Mouse (Mus musculus) MEL-GATA-1-ER (cell line): Measurements from ENCODE around the gene Cabp4.
A peak's percentile ranks its signal among the peaks of the same experiment; 100 is the strongest.

ENCODE experiments used
- DNase-seq: peaks from one replicate; pipeline ENCODE4 v3.0.0-alpha.2; 2012; ENCODE audit warnings: low read depth; ENCODE audit errors: extremely low read depth

Gene Cabp4

DNA sequence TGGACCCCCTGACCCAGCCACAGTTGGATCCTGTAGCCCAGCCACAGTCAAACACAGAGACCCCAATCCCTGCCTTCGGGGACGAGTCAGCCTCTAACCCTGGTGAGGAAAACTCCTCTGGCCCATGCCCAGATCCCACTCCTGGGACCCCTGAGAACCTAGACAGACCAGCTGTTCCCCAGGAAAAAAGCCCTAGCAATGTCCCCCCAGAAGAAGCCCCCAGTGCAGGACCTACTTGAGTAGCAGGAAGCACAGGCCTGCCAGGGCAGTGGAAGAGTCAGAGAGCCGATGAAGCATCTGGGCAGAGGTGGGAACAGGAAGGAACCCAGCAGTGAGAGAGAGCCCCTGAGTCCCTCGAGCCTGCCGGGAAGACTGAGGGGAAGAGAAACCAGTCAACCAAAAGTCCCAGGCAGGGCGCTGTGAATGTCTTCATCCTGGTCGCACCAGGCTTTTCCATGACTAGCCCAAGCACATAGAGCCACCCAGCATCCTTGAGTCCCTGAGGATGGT, at the start of gene Cabp4:
Cabp4 (minus strand) TSS at position 275 of the 510 bp plus-strand sequence.
- no peak for DNase-seq

DNA sequence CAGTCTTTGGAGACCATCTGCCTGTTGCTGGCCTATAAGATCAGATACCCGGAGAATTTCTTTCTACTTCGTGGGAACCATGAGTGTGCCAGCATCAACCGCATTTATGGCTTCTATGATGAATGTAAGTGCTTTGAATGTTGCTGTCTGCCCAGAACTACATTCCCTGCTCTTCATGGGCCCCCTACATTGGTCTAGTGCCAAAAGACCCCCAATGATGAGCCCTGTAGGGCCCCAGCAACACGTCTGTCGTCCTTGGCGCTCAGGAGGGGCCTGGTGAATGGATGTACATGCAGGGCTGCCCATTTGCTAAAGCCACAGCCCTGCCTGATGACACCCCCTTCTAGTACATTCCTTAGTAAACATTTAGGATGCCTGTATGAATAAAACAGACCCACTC, 49.3 kb upstream of the Cabp4 start:
- no peak for DNase-seq

DNA sequence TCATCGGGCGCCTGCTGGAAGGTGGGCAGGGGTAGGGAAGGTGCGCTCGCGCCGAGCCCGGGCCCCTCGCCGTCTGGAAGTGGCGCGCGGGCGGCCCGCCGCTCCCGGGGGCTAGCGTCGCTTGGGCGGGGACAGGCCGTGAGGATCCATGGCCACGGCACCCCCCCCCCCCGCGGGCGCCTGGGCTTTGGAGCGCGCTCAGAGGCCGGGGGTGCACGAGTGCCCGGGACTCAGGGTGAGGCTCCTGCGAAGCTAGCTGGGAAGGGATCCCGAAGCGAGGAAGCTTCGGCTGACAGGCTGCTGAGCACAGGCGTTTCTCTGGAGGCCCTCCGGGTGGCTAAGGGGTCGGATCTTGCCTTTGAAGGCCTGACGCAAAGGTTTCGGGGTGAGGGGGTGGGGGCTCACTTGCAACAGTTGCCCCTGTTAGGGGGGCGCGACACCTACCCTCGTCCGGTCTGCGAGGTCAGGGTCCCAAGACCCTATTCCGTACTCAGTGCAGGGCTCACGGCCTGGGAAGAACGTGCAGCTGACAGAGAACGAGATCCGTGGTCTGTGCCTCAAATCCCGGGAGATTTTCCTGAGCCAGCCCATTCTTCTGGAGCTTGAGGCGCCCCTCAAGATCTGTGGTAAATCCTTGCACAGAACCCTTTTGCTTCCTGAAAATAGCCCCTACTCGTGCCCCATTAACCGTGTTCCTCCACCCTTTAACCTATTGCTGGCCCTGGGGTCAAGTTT, 48.6 kb upstream of the Cabp4 start:
- DNase-seq, result no peak

DNA sequence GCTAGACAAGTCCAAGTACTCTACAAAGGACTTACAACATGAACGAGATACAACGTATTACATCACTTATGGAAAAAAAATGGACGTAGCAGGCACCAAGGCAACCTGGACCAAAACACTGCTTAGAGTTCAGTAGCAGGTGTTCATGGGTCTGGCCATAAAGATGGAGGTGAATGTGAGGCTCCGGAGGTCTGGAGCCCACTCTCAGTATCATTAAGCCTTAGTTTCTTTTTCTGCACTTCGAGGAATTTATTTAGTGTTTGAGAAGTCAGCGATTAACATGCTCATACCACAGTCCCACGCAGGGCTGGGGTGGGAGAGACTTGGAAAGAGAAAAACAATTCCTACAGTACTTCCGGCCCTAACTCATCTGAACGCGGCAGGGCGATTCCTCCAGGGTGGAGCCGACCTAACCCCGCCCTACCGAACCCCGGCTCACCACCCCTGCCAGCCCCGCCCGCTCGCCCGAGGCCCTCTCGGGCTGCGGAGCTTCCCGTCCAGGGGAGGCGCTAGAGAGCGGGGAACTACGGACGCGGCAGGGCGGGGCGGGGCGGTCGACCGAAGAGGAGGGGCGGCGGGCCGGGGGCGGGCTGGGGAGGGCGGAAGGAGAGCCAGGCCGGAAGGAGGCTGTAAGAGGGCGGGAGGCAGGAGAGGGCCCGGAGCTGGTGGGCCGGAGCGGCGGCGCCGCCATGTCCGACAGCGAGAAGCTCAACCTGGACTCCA, 47.9 kb upstream of the Cabp4 start, which contains the start of gene Ppp1ca:
Ppp1ca (plus strand) TSS at position 538 of the 723 bp plus-strand sequence.
- DNase-seq, result peak; percentile 68

DNA sequence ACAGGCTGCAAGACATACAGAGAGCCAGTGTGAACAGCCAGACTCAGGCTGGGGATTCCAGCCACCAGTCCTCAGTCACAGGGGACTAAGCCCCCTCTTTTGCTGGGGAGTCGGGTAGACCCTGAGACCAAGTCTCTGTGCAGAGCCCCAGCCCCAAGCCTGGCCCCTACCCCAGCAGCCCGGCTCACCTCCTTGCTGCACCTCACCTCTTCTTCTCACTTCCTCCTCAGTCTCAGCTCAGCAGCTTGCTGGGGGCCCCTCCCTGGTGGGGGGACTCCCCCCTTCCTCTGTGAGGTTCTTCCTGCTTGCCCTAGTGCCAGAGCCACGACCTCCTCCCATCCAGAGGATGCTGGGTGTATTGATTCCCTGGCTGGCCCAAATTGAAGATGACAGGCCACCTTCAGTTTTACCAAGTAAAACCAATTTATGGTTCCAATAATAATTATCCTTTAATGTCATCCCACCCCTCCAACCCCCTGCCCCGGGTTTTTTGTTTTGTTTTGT, 47.0 kb upstream of the Cabp4 start, which contains the start of gene Tbc1d10c:
Tbc1d10c (minus strand) TSS at position 454 of the 504 bp plus-strand sequence.
- DNase-seq, result no peak

DNA sequence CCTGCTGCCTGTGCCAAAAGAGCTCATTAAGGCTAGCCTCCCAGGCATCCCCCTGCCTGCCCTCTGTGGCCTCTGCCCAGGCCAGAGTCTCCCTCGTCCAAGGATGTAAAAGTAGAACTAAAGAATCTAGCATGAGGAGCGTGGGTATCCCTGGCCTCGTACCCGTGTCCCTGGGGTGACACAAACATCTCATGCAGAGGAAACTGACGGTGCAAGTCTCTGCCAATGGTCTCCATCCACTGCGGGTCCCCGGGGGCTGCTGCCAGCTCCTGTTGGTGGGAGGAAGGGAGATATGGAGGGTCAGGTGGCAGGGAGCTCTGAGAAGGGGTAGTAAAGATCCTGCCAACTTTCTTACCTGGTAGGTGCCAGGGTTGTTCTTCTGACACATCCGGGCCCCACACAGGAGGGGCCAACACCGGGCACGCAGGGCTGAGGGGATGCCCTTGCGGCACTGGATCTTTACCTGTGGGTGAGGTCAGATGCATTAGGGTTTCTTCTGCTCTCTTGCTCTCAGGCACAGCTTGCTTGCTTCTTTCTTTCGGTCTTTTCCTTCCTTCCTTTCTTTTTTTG, 45.3 kb upstream of the Cabp4 start:
- DNase-seq, result no peak

DNA sequence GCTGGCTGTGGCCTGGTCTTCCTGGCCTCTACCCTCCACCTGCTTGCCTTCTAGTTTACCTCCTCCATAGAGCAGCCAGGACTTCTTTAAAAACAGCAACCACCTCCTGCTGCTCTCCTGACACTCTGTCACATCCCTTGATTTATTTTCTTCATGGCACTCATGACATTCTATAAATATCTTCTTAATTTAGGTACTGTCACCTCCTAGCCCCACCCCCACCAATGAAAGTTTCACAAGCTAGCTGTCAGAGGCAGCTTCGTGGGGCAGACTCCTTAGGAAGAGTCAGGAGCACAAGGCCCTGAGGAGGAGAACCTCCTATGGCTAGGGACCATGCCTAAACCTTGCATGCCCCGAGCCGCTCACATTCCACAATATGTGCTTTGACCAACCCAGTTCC, 43.5 kb upstream of the Cabp4 start:
- DNase-seq, result no peak

DNA sequence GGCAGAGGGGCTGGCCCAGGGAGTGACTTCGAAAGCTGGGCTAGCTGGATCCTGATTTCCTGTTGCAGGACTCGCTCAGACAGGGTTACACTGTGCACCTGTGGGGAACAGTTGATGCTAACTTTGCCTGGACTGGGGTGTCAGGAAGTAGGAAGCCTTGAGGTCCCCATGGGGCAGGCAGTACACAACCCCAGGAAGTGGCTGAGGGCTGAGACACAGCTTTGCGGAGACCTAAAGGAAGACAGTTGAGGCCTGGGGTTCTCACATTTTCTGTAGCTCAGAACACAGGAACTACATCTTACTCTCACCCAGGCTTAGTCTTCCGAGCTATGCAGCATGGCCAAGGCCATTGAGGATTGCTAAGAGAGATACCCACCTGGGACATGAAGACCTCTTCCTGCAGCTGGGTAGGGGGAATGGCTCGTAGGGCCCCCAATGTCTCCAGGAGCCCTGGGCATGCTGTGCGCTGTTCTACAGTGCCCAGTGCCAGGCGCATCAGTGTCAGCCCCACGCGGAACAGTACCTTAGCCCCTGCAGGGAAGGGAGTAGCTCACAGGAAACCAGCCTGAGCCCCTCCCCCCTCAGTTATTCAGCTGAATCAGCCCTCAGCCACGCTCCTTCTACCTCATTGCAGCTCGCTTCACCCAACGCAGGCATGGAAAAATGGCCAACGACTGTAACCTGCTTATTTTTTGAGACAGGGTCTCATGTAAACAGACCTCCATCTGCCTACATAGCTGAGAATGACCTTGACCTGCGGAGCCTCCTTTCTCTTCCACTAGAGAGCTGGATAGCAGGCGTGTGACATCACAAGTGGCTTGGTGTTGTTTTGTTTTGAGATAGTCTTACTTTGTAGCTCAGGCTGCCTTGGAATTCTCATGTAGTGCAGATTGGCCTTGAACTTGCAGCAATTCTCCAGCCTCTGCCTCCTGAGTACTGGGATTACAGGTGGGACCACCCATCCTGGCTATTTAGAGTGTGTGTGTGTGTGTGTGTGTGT, 41.4 kb upstream of the Cabp4 start:
- DNase-seq, result no peak

DNA sequence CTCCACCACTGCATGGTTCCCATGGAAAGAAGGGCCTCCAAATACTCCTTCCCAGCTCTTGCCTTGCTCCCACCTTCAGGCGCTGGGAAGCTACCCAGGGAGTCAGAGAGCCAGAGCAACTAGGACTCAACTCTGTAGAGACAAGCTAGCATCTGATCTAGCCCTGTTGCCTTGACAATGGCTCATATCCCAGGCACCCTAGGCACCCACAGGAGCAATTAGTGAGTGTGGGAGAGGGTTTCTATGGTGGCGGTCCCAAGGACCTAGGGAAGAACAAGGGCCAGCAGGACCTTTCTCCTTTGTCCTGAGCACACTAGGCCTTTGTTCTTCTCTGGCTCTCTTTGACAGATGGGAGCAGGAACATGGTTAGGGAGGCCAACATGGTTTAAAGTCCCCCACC, 39.9 kb upstream of the Cabp4 start:
- no peak for DNase-seq

DNA sequence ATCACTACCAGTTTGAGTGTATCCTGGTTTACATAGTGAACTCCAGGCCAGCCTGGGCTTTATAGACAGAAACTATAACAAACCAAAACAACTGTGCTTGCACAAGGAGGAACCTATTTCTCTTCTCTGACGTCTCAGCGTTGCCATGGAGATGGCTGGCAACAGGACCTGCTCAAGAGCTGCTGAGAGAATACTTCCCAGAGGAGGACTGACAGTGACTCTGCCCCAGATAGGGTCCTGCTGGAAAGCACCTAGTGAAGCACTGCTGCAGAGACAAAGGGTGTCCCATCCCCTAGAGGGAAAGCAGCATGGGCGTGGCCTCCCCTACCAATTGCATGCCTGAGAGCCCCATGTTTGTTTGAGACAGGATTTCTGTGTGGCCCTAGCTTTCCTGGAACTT, 38.1 kb upstream of the Cabp4 start:
- DNase-seq, result no peak

DNA sequence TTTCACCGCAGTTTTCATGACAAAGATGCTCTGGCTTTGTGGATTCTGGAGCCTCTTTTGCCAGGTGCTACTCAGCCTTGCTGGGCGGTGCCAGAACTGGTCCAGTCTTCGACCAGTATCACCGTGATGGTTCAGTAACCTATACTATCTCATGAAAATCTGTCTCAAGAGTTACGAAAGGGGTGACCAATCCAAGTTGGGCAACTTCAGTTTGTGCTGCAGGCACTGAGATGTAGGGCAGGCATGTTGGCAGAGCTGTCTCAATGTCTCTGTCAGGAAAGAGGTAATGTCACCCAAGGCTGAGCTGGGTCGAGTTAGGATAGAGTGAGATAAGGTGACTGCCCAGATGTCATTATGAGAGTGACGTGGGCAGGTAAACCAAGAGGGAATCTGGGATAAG, 36.6 kb upstream of the Cabp4 start:
- no peak for DNase-seq

DNA sequence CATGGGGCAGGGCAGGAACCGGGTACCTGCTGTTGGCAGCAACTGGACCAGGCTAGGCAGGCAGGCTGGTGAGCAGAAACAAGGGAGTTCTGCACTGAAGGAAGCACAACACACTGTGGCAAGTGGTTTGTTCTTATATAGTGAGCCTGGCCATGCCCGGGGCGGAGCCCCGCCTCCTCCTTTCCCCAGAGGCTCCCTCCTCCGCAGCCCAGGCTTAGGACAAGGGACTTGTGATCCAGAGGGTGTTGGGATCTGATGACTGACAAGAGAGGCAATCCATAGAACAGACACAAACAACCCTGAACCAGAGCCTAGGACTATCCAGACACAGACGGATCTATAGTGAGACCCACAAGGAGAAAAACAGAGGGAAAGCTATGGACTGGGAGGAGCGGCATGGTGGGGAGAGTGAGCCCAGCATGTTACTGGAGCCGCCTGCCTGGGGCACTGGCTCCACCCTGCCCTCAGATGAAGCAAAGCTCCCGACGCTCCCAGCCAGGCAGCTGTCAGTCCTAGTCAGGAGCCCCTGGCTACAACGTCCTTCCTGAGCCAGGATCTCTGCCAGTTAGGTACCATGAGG, 31.6 kb upstream of the Cabp4 start, which contains the start of gene Carns1:
Carns1 (minus strand) TSS at position 112 of the 580 bp plus-strand sequence.
- DNase-seq, result no peak

DNA sequence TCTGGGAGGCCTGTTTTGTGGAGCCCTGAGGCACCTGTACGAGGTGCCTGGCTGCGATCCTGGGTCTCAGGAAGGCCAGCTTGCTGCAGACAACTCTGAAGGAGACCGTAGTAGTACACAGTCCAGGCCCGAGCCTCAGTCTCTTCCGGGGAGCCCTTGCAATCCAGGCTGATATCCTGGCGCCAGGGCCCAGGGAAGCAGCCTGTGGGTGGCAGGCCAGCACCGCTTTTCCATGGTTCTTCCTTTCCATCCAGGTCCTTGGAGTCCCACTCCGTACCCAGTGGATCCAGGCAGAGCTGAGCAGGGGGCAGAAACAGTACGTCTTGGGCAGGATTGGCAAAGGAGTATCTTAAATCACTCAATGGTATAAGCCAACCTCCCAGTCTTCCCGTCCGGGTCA, 29.1 kb upstream of the Cabp4 start:
- DNase-seq, result no peak

DNA sequence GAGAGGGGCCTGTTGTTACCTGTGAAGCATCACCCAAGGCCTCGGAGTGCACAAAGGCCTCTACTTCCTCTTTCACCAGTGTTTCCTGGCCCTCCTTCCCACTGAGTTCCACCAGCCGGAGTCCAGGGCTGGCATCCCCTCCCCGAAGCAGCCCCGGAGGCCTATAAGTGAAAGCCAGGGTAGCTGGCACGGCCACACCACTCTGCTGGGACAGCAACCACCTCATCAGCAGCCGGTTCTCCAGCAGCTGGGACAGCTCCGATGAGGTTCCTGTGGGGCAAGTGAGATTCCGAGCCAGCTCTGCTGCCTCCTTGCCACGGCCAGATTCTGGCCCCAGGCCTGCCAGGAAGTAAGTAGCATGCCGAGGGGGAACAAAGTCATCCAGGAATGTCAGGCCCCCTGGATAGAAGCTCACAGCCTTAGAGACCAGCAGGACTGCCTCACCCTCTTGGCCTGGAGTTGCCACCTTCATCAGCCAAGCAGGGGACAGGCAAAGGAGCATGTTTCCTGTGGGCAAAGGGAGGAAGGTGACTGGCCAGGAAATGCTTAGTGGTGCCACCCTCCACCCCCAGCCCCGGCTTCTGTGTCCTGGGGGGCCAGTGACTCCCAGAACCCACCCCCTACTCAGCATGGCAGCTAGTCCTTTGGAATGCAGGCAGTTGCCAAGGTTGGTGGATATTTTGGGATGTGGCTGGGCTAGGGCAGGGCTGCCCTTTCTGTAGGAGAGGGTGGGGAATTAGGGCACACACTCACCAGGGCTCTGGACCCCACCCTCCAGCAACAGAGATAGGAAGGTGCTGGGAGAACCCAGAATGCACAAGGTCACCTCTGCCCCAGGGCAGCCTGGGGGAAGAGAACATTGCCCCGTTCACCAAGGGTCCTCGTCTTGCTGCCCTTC, 27.8 kb upstream of the Cabp4 start:
- no peak for DNase-seq

DNA sequence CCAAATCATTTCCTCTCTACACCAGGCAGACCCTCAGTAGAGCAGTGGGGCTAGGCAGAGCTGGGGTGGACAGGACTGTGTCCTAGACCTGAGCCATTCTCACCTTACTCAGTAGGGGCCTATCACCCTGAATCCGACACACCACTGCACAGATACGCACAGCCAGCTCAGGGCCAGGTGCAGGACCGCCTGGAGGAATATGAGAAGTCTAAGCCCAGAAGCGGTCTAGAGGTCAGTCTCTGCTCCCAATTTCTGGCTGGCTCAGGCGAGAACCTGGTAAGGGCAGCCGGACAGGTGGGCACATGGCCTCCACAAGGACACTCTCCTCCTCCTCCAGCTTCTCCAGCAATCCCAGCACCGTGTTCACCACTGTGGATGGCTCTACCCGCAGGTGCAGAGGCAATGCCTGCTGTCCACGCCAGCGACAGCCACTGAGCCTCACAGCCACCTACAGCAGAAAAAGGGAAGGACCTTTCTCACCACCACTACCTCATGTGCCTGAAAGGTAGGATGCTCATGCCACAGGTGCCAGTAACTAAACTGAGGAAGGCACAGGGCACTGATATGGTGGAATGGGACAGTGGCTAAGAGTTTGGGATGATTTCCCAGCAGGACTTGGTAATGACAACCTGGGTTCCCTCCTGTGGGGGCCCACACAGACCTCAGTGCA, 27.0 kb upstream of the Cabp4 start:
- DNase-seq, result no peak

DNA sequence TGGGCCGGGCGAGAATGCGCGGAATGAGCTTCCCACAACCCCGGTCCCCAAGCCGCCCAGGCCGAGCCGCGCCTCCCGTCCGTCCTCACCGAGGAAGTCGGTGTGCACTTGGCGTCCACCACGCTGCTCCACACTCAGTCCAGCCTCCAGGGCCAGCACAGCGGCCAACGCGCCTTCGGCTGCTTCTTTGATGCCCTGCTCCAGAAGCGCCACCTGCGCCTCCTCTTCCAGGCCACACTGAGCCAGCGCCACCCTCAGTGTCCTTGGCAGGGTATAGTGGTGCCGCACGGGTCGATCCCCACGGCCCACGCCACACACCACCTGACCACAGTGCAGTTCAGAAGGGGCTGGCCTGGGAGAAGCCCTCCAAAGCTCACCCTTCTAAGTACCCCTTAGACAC, 26.0 kb upstream of the Cabp4 start:
- no peak for DNase-seq

DNA sequence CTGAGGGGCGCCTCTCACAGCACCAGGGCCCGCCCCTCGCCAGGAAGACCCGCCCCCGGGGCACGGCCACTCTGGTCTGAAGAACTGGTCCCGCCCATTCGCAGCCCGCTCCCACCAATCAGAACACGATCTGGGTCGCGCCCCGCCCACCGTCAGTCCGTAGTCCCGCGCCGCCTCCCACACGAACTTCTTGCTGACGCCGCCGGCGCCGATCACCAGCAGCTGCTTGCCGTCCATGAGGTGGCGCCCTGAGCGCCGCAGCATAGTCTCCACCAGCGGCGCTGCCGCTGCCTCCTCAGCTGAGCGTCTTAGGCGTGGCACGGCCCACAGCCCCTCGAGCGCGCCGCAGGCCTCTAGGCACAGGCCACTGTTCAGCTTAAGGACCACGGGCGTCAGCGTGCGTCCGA, 25.5 kb upstream of the Cabp4 start:
- DNase-seq, result peak; percentile 91

DNA sequence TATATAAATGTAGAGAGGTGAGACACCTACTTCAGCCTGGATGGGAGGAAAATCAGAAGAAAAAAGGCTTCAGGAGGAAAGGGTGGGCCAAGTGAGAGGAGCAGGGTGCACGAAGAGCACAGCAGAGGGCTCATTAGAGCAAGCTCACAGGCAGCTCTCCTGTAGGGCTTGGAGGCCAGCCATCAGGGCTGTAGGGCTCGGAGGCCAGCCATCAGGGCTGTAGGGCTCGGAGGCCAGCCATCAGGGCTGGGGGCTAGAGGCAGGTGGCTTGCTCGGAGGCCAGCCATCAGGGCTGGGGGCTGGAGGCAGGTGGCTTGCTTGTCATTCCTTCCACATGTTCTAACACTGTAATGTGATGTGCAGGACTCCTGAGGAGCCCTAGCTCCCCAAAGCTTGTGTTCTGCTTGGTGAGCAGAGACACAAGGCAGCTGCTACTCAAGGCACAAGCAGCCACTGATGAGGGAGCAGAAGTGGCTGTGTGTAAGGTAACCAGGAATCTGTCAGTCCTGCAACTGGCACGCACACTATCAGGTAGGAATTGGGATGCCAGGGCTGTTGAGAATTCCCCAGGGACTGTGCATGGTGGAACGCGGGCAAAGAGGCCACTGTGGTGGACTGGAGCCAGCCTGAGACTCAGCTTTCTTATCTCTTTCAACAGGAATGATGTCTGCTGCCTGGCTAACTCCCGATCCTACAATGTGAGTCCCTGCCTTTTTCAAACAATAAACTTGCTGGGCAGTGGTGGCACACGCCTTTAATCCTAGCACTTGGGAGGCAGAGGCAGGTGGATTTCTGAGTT, 23.0 kb upstream of the Cabp4 start:
- no peak for DNase-seq
